Mouse (Mus musculus) liver, adult 2 months (tissue): ENCODE measurements at regions not wholly inside any gene's neighbourhood (a gene's known extent, or its start where the extent isn't known, plus 50 kb on each side); places are given as distances from the start of the nearest gene placed in this dataset.

Experiments
- CTCF ChIP-seq: fragments of 200-500 bp; IDR thresholded peaks from 2 replicates; pipeline ENCODE4 v1.5.1; 2011; ENCODE audit warnings: low read depth, low read length, control low read depth
- POLR2A ChIP-seq: fragments of 200-500 bp; IDR thresholded peaks from 2 replicates; pipeline ENCODE4 v1.6.1; 2011; ENCODE audit warnings: low read length, control low read depth; ENCODE audit not compliant: insufficient read depth; ENCODE audit errors: extremely low read depth

DNA sequence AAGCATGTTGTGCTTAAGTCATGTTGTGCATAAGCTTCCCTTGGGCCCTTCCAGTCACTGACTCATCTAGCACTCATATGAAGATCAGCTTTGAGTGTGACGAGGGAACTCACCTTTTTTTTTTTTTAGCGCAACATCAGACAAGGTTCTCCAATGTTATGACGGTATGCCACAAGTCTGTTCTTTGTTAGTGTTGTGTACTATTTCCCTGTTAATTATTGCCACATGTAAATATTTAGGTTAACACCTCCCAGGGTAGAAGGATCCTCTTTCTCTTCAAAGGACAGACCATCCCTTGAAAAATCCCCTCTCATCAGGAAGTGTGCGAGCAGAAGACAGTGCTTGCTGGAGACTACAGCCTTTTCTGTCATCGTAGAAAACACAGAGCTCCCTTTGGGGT, 129.9 kb downstream of the Dusp6 start:
- TF ChIP-seq POLR2A (no peak), CTCF (no peak)
